Mouse (Mus musculus) naive thymus-derived CD4-positive, alpha-beta T cell, adult 2 months (primary cell): ENCODE results near the gene Snx29.

Experiments
- DNase-seq: peaks from one replicate; pipeline ENCODE4 v3.0.0-alpha.2; 2011; ENCODE audit warnings: low read depth

Snx29 gene

DNA sequence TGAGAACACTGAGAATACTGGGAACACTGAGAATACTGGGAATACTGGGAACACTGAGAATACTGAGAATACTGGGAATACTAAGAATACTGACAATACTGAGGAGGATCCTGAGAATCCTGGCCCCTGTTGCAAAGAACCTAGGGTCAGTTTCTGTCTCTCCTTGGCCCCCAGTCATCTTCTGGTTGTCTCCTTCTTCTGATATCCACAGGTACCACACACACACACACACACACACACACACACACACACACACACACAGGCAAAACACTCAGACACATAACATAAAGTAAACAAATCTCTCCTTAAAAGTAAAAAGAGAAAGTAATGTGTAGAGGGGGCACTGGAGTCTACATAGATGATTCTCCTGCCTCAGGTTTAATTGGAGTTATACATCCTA is 365.1 kb downstream of the Snx29 start:
- peak; percentile 75 for DNase-seq

DNA sequence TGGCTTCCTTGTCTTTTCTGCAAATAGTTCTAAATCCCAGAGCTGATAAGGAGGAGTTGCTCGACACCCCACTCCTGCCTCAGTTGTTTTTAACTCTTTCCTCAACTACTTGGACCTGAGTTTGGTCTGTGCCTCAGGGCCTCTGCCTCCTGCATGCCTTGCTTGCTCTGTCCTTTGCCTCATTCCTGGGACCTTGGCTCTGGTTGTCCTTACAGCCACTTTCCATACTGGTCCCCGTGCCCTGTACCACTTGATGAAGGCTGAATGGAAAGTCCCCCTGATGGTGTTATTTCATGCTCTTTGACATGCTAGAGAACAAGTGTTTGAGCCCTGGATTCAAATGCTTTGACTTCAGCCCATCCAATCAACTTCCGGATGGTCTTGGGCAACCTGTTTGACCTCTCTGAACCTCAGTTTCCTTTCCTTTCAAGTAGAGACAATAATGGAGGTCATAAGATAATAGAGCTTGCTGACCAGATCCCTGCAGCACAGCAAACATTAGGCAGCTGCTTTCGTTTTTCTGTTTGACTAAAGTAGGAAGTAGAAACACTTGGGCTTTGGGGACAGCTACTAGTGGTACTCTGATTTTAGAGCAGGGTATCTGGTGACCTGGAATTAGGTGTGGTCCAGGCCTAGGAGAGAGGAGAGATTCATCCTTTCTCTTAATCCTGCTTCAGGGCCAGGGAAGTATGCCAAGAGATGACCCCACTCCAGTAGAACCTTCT is 365.7 kb downstream of the Snx29 start:
- DNase-seq: no peak

DNA sequence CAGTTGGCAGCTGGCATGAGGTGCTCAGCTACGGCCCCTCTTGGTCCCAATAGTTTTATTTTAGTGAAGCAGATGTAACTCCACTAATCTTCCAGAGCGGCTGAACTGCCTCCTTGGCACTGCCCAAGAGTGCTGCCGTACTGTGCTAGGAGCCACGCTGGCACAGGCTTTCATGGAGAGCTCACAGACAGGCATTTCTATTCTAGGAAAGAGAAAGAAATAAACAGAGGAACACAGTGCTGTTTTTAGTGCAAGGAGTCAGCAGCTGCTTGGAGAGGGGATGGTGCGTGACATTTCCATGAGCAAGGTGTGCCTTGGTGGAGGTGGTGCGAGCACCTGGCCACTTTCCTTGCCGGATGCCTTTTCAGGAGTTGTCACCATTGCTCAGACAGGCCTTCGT is 367.4 kb downstream of the Snx29 start:
- DNase-seq: no peak

DNA sequence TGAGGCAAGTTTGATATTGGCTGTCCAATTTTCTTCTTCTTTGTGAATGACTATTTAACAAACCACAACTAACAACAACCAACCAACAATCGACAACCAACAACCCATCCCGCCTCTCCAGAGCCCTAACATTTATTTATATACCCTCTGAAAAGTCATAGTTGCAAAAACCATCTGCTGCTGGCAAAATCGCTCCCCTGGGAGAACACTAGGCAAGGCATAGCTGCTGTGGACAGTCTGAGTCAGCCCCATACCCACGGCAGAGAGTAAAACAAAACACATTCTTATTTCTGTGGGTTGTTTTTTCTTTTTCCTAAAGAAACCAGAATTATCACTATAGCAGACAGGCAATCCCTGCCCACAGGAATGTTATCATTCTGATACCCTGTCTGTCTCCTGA is 368.0 kb downstream of the Snx29 start:
- no peak for DNase-seq

DNA sequence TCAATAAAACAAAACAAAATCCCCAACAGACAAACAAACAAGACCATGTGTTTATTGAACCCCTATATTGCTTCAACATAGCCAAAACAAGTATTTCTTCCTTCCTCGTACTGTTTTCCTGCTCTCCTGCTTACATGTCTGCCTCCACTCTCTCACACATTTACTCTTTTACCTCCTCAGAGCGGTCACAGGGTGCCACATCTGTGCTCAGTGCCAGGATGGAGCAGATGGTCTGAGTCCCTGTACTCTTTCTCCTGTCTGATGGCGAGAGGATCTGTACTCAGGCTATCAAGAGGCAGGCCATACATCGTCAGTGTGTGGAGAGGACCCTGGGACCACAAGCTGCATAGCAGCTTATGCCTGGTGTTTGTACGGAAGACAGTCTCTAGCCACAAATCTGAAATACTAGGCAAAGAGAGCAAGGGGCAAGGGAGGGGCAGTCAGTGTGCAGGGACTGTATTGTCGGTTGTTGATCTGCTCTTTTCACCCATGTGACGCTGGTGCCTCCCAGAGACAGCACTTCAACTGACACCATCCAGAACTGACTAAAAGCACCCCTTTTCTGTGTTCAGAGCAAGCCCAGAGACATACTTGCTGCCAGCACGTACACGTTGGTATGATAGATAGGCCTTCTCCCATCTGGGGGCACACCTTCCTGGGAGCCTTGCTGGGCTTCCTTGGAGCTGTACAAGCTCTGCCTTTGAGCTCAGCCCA is 368.9 kb downstream of the Snx29 start:
- no peak for DNase-seq

DNA sequence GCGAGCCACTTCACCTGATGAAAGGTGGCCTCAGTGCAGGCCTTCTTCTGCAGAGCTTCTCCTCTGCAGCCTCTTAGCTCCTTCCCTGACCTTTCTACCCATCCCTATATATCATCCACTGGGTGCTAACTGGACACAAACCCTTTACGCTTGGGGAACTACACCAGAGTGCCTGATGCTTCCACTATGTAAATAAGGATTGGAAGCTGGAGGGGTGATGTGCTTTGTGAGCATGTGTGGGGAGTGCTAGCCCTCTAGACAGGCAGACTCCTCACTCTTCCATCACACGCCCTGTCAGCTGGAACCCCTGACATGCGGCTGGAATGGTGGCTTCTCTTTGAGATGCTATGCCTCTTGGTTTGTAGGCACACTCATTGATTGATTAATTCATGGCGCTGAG is 370.0 kb downstream of the Snx29 start:
- DNase-seq: no peak

DNA sequence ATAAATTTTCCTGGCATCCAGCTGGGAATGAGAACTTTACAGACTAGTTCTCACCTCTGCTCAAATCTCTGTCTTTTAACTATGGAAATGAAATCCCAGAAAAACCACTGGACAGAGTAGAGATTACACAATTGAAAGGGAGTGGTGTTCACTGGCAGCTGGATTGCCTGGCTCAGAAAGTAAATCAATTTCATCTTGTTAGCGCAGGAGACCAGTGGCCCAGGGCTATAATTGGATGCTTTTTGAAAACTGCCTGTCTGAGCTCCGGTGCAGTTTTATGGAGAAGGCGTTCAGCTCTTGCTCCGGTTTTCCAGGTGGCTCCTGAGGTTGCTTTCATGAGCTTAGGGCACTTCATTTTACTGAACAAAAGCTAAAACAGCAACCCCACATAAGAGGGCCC is 371.7 kb downstream of the Snx29 start:
- DNase-seq: no peak

DNA sequence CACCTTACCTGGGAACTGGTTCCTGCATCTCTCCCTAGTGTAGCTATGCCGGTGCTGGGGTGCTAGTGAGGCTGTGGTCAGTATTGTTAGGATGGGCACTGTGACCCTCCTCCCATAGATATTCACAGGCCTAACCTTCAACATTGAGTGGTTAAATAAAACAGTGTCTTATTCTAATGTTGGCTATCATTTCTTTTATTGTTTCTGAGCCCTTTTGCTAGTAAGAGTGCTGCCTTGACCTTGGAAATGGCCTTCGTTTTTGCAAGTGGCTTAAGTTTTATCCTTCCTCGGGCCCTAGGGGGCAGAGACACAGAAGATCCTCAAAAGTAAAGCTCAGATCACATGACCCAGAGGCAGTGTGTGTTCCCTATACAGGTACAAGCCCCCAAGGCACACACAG is 374.1 kb downstream of the Snx29 start:
- DNase-seq: no peak

DNA sequence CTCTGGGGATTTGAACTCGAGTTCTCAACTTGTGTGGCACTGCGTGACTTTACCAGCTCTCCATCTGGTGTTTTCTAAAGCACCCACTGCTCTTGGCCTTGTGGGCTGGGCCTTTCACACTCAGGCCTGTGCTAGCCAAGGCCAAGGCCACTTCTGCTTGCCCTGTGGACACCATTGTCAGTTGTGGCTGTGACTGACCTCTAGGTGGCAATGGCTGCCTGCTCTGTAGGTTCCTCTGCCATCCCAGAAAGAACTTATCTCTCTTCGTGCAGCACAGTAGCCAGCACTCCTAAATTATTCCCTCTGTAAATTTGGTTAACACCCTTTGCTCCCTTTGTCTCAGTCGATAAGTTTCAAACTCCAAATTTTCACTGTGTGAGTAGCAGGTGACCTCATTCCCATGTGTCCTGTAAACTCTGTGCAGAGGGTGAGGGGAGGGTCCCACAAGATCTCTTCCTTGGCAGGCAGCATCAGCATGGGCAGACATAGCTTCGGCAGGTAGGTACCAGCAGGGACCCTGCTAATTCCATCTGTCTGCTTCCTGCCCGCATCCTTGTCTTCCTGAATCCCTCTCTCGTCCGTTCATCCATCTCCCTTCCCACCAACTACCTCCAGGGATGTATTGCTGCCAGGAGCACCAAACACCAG is 375.1 kb downstream of the Snx29 start:
- no peak for DNase-seq

DNA sequence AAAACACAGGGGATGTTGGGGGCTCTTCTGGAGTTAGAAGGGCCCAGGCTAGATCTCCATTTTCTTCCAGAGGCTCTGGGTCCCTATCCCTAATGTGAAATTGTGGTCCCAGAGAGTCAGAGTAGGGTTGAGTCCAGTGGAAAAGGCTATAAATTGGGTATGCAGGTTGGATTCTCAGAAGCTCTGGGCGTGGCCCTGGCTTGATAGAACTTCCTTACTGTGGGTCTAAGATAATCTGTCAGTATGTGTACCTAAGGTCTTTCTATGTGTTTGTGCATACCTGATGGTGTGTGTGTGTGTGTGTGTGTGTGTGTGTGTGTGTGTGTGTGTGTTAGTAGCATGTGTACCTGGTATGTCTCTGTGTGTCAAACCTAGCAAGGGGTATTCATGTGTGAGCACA is 378.9 kb downstream of the Snx29 start:
- no peak for DNase-seq

DNA sequence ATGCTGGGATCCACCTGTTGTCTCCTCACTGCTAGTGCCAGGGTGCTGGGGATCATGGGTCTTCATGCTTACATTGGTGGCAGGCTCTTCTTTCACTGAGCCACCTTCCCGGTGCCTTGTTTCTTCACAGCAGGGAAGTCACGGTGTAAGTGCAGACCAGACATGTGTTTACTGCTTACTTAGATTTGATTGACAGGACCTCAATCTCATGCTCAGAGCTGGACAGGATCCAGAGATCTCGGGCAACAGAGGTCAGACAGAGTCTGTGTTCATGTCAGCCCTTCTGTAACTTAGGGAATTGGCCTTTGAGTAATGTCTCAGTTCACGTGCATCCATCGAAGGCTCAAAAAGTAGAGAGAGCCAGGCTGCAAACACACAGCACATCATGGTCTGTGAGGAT is 381.4 kb downstream of the Snx29 start:
- no peak for DNase-seq

DNA sequence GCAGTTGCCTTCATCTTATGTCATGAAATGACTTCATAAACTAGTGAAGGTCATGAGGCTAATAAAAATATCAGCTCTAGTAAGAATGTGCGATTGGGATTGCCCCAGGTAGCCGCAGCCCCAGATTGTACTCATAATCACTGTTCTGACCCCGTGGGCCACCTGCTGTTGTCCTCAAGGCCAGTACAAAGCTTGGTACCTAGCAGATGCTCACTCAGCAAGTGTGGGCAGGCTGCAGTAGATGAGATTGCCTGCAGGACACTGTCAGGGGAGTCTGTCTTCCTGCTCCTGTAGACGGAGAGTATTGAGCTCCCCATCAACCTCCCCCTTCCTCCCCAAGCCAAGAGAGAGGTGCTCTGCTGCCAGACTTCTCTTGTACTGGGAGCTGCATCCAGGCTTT is 382.7 kb downstream of the Snx29 start:
- no peak for DNase-seq

DNA sequence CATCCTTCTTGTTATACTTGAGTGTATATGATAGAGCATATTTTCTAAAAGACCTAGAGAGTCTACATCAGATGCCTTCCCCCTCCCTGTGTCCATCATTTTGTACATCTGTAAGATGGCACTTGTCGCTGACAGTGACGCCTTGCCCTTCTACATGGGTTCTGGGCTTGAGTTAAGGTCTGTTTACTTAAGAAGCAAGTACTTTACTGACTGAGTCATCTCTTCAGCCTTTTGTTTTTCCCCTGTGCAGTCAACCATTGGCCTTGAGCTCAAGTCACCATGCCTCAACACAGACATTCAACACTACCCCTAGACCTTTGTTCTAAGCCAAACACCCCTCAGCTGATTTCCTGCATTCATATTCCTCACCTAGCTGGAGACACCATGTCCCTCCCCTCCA is 385.4 kb downstream of the Snx29 start:
- DNase-seq: no peak

DNA sequence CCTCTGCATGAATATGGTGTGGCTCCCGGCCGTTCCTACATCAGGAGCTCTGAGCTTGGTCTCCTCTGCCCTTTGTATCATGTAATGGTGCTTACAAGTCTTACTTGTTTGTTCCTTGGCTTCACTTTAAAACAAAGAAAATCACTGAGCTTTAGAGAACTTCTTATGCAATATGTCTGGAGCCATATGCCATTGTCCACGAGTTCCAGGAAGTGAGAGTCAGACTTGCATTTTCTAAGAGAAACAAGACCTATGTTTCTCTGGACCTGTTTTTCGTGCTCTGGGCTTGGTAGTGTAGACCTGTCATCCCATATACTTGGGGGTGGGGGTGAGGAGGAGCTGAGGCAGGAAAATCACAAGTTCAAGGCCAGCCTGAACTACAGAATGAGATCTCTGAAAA is 386.7 kb downstream of the Snx29 start:
- DNase-seq: no peak

DNA sequence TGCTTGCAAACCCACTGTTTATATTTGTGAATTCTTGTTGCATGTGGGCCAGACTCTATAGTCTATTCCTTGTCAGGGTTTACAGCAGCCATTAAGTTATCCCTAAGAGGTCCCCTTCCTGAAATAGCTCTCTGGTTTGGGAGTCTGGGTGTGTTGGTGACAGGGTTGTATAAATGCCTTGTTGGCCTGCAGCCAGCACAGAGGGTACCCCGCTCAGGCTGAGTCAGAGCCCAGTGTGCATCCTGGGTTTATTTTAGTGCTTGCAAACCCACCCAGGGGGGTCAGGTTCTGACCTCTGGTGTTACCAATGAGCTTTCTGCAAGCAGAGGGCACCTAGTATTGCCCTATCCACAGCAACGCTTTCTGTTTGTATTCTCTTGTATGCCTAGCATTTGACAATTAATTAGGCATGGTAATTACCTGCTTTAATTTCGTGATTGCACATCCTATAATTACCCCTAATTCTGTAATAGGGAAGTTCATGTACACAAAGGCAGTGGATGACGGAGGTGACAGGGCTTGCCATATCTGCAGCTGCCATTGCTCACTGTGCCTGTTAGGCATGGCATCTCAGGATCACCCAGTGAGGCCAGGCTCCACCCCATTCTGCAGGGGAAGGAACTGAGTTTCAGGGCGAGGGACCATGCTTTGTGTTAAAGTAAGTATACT is 387.4 kb downstream of the Snx29 start:
- DNase-seq: no peak

DNA sequence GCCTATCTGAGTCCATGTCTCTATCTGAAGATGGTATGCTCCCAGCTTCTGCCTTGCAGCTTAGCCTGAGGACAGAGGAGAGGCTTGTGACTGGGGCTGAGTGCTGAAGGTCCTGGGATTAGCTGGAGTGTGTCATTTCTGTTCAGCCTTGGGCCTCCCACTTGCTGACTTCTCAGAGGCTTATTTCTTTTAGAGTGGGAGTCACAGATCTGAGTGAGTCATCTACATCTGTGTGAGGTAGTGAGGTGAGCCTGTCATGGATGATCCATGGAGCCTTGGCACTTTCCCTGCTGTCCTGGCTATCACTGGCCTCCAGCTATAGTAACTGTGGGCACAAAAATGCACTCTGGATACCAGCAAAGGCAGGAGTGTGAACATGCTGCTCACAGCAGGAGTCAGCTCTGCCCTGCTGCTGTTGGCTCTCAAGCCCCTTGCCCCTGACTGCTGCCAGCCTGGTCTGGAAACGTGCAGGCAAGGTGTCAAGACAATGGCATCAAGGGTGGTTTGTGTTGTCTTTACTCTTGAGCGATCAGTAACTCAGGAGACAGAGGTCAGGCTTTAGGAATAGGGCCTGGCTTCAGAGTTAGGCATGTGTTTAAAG is 390.7 kb downstream of the Snx29 start:
- DNase-seq: no peak

DNA sequence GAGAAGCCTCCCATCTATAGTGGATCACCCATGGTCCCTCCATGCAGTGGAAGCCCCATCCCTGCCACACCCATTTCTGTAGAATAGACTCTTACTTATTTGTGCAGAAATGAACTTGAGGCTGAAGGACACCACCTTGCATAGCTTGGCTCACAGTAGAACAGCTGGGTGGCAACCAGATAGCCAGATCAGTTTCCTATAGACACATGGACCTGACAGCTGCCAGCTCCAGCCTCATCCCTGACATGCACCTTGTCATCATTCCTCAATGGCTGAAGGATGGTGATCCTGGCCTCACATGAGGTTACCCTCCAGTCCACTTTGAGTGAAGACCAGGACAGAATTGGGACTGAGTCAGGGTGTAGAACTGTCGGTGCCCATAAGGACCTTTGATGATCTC is 394.2 kb downstream of the Snx29 start:
- DNase-seq: no peak

DNA sequence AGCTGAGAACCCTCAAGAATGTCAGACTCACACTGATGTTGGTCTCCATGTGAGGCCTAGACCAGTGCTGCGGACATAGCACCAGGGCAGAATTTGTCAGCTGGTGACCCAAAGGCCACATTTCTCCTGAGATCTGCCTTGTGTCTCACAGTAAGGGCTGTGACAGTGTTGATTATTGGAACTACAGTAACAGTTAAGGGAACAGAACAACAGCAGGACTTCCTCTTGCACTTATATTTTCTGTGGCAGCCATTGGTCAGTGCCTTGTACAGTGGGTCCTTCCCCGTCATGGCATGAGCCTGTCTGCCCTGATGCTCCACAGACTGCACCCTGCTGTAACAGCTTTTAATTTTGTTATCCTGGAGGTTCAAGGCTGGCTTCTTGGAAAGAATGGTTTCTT is 403.2 kb downstream of the Snx29 start:
- no peak for DNase-seq

DNA sequence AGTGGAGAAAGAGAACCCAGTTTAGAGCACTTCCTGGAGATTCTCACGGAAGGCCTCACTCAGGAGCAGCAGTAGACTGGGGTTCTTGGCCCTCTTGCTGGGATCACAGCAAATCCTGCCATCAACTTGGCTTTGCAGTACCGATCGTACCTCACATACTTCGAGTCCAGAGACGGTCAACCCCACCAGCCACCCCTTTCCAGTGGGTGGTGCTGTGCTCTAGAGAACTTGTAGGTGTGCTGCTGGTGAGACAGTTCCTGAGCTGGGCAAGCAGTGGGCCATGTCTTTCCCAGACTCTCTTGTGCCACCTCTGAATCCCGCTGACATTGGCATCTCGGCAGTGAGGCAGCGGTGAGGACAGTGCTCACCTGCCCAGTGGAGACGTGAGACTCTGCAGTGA is 404.6 kb downstream of the Snx29 start:
- DNase-seq: no peak

DNA sequence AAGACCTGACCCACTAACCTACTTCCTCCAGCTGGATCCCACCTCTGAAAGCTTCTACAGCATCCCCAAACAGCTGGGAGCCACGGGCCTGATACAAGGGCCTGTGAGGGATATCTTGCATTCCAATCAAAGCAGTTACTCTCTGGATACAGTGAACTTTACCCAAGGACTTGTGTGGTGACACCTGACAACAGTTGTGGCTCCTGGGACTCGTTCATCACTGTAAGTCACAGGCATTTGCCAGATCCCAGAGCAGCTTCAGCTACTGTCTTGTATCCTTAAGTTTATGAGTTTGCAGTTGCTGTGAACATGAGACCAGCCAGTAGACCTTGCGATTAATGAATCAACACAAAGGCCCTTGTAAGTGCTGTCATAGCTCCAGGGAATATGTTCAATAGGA is 405.4 kb downstream of the Snx29 start:
- no peak for DNase-seq

DNA sequence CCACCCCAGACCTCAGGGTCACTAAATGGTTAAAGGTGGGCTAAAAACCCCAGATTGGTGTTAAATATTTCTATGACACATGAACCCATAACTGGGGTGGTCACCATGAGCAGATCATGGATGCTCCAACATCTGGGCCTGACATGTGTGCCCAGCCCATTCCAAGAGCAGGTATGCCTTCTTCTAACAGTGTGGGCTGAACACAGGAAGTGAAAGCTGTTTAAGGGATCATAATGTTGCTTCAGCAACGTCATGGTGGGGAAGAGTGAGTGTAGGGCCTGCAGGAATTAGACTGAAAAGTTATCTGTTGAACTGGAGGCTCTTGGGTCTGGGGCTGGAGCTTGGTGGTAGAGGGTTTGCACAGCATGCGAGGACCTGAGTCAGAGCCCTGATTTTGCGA is 405.9 kb downstream of the Snx29 start:
- no peak for DNase-seq

DNA sequence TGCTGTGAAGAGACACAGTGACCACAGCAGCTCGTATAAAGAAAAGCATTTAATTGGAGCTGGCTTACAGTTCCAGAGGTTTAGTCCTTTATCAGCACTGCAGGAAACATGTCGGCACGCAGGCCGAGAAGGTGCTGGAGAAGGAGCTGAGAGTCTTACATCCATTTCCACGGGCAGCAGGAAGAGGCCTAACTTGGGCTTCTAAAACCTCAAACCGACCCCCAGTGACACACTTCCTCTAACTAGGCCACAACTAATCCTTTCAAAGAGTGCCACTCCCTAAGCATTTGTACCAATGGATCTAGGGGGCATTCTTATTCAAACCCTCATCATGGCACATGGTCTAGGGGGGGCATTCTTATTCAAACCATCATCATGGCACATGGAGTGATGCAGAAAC is 406.4 kb downstream of the Snx29 start:
- no peak for DNase-seq

DNA sequence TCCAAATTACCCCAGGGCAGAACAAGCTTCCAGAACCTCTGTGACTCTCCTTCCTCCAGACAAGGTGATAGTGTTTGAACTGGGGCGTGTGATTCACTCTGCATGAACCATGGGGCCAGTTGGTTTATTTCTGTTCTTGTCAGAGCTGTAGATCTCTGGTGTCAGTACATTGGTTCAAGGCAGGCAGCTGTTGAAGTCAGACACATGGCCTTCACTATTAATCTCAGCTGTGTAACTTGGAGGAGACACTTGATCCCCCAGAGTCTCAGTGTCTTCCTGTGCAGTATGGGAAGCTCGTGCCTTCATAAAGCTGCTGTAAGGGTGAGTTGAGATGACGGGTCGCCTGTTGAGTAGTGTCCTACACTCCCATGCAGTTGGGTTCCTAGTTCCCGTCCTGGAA is 407.1 kb downstream of the Snx29 start:
- DNase-seq: no peak
